Mouse (Mus musculus): ENCODE data around the gene 2210408I21Rik. TPM values are rescaled to one million over a fixed set of nuclear protein-coding genes. Genes with fewer than 3 reads are reported as not detected.
A peak's percentile ranks its signal among the peaks of the same experiment; 100 is the strongest.
"Not testable (repeated sequence)": the region's sequence is repeated elsewhere in the genome, so short reads cannot be mapped to it uniquely, and the experiment has no call there.

The 2210408I21Rik gene
- 10.0 and 11.4 TPM in 2 replicates for polyA plus RNA-seq (2014; fragmentation: Nextera tagmentation; extraction: Ambion mirVana)

DNA sequence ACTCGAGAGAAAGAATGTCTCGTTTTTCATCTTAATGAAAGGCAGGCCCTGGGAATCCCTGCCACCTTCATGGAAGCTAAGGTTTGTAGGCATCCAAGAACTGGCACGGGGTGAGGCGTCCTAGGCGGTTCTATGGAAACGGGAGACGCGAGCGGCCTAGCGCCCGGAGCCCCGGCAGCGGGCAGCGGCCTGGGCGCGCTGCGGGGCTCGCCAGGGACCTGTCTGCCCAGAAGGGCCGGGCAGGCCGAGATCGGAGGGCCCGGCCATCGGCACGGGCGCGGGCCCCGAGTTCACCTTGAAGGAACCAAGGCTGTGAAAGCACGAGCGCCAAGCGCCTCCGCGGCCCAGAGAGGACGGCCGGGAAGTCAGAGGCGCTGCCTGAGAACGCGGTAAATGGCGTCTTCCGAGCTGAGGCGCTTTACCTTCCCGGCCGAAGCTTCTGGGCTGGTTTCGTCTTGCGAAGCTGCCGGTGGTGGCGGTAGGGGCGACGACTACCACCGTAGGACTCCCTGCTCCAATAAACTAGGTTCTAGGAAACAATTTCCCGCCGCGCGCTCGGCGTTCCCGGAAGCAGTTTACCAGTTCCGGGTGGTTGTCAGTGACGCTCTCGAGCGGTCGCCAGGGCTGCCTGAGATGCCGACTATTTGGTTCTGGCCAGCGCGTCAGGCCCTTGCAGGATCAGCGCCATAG lies at the start of gene 2210408I21Rik, which contains the start of gene Slf1:
2210408I21Rik (plus strand) TSS at position 610 of the 690 bp plus-strand sequence.
Slf1 (minus strand) TSS at position 543 of the 690 bp plus-strand sequence.
- DNase-seq (ENCODE audit: low spot score) (peak; percentile 94), ATAC-seq (ENCODE audit: insufficient number of reproducible peaks, low FRiP score, low TSS enrichment, low read depth) (peak; percentile 96)
- Histone ChIP-seq H3K27me3 (ENCODE audit: control insufficient read depth, insufficient read depth, low read length) (no peaks in the 10 kb centered on the region), H3K4me2 (ENCODE audit: low read depth, severe bottlenecking) (peak within 1 kb of the TSS; percentile 57), H3K9me3 (ENCODE audit: control insufficient read depth, low read length) (no peaks in the 10 kb centered on the region), H3K4me1 (ENCODE audit: control insufficient read depth, insufficient read depth, low read length) (no peaks in the 10 kb centered on the region), H3K4me3 (ENCODE audit: low read depth, low read length) (peak within 1 kb of the TSS; percentile 93), H3K36me3 (ENCODE audit: control insufficient read depth, insufficient read depth, low read length) (no peaks in the 10 kb centered on the region), H3K9ac (ENCODE audit: low read length) (peak within 1 kb of the TSS; percentile 93), H3K27ac (replicated peaks; ENCODE audit: low read depth, low read length) (peak within 1 kb of the TSS; percentile 95)
- under 1% methylated on average over 65 of the region's 65 CpGs for WGBS

DNA sequence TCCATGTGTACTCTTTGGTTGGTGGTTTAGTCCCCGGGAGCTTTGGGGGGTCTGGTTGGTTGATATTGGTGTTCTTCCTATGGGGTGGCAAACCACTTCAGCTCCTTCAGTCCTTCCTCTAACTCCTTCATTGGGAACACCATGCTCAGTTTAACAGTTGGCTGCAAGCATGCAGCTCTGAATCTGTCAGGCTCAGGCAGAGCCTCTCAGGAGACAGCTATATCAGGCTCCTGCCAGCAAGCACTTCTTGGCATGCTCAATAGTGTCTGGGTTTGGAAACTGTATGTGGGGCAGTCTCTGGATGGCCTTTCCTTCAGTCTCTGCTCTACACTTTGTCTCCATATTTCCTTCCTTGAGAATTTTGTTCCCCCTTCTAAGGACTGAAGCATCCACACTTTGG lies 42.5 kb upstream of the 2210408I21Rik start:
- not testable (repeated sequence) for H3K9me3 ChIP-seq (ENCODE audit: control insufficient read depth, low read length); H3K4me2 ChIP-seq (ENCODE audit: low read depth, severe bottlenecking); H3K4me3 ChIP-seq (ENCODE audit: low read depth, low read length); ATAC-seq (ENCODE audit: insufficient number of reproducible peaks, low FRiP score, low TSS enrichment, low read depth); H3K36me3 ChIP-seq (ENCODE audit: control insufficient read depth, insufficient read depth, low read length); H3K27me3 ChIP-seq (ENCODE audit: control insufficient read depth, insufficient read depth, low read length); DNase-seq (ENCODE audit: low spot score); H3K27ac ChIP-seq (replicated peaks; ENCODE audit: low read depth, low read length); H3K9ac ChIP-seq (ENCODE audit: low read length); H3K4me1 ChIP-seq (ENCODE audit: control insufficient read depth, insufficient read depth, low read length)
- WGBS = 91% methylated on average over 1 of the region's 1 CpGs

DNA sequence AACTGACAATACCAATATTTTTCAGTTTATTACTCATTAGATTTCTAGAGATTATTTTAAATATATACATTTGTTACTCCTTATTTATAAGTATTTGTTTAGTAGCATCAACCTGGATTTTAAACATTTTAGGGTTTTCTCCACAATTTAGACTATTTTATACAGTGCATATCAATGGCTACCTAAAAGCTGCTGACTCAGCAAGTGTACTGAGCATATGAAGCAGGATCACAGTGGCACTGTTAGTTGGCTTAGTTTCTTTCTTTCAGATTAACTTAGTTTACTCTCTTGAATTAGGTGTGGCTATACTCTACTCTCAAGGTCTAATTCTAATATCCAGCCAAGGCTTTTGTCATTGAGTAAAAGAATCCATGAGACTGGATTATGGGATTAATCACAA lies 27.6 kb upstream of the 2210408I21Rik start:
- Histone ChIP-seq H3K27me3 (ENCODE audit: control insufficient read depth, insufficient read depth, low read length) (no peaks in the 10 kb centered on the region), H3K27ac (replicated peaks; ENCODE audit: low read depth, low read length) (no peak overlapping the region), H3K4me1 (ENCODE audit: control insufficient read depth, insufficient read depth, low read length) (no peaks in the 10 kb centered on the region), H3K9me3 (ENCODE audit: control insufficient read depth, low read length) (no peaks in the 10 kb centered on the region), H3K9ac (ENCODE audit: low read length) (no peak overlapping the region), H3K4me2 (ENCODE audit: low read depth, severe bottlenecking) (no peak overlapping the region), H3K36me3 (ENCODE audit: control insufficient read depth, insufficient read depth, low read length) (peaks cover 2% of the 10 kb centered on the region; the same call in 1 of the 2 replicates), H3K4me3 (ENCODE audit: low read depth, low read length) (no peak overlapping the region)
- ATAC-seq (ENCODE audit: insufficient number of reproducible peaks, low FRiP score, low TSS enrichment, low read depth) (no peak), DNase-seq (ENCODE audit: low spot score) (no peak)

DNA sequence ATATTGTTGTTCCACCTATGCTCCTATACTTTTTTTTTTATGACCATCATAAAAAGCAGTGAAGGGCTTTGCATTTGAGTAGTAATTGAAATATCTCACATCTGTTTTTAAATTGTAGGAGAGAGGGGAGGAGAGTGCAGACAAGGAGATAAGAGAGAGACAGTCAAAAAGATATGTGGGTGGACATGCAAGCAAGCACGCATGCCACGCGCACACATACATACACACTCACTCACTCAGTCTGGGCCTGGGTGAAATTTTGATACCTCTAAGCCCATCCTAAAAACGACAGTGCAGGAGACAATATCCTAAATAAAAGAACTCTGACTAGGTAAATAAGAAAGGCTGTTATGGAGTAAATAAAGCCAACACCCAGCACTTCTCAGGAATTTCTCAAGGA lies 16.6 kb upstream of the 2210408I21Rik start:
- no peak for DNase-seq (ENCODE audit: low spot score)
- H3K4me1 ChIP-seq (ENCODE audit: control insufficient read depth, insufficient read depth, low read length) = no peaks in the 10 kb centered on the region
- ATAC-seq (ENCODE audit: insufficient number of reproducible peaks, low FRiP score, low TSS enrichment, low read depth) = no peak
- no peaks in the 10 kb centered on the region for H3K36me3 ChIP-seq (ENCODE audit: control insufficient read depth, insufficient read depth, low read length)
- no peaks in the 10 kb centered on the region for H3K27me3 ChIP-seq (ENCODE audit: control insufficient read depth, insufficient read depth, low read length)
- H3K27ac ChIP-seq (replicated peaks; ENCODE audit: low read depth, low read length) = no peak overlapping the region
- H3K4me2 ChIP-seq (ENCODE audit: low read depth, severe bottlenecking) = no peak overlapping the region
- WGBS = 92% methylated on average over 4 of the region's 4 CpGs
- H3K9me3 ChIP-seq (ENCODE audit: control insufficient read depth, low read length) = no peaks in the 10 kb centered on the region
- H3K4me3 ChIP-seq (ENCODE audit: low read depth, low read length) = no peak overlapping the region
- H3K9ac ChIP-seq (ENCODE audit: low read length) = no peak overlapping the region

DNA sequence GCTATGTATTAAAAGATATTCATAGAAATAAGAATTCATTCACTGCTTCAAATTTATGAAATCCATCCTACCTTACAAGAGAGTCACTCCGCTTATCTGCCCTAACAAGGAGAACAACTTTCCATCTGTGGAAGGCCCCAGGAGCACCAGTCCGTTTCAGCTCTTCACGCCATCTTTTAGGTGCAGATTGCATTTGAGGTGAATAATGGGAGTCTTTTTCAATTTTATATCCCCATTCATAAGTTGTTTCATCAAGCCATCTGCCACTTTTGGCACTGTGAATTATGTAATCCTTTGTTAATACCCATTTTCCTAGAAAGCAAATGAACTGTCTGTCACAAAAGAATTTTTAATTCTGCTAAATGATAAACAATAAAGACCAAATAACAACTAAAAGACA lies 10.2 kb upstream of the 2210408I21Rik start:
- DNase-seq (ENCODE audit: low spot score) (no peak), ATAC-seq (ENCODE audit: insufficient number of reproducible peaks, low FRiP score, low TSS enrichment, low read depth) (no peak)
- no peaks in the 10 kb centered on the region for H3K4me1 ChIP-seq (ENCODE audit: control insufficient read depth, insufficient read depth, low read length)
- WGBS = 97% methylated on average over 3 of the region's 3 CpGs
- H3K4me3 ChIP-seq (ENCODE audit: low read depth, low read length) = no peak overlapping the region
- H3K9ac ChIP-seq (ENCODE audit: low read length) = no peak overlapping the region
- no peak overlapping the region for H3K4me2 ChIP-seq (ENCODE audit: low read depth, severe bottlenecking)
- no peaks in the 10 kb centered on the region for H3K36me3 ChIP-seq (ENCODE audit: control insufficient read depth, insufficient read depth, low read length)
- no peaks in the 10 kb centered on the region for H3K9me3 ChIP-seq (ENCODE audit: control insufficient read depth, low read length)
- H3K27me3 ChIP-seq (ENCODE audit: control insufficient read depth, insufficient read depth, low read length) = no peaks in the 10 kb centered on the region
- H3K27ac ChIP-seq (replicated peaks; ENCODE audit: low read depth, low read length) = no peak overlapping the region

DNA sequence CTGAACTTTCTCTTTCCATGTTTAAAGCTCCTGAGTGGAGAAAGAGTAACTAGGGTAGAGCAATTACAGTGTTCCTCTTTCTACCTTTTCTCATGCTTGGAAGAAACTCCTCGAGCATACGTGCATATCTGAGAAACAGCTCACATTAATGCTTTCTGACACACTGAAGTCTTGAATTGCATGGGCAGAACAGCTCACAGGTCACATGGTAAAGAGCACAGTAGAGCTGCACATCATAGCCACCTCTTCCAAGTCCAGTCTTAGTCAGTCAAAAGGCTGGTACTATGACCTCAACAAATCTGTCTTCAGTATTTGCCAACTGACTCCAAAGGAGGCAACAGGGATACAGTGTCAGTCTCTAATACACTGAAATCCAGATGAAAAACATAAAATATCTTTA lies 7.1 kb upstream of the 2210408I21Rik start:
- Histone ChIP-seq H3K9me3 (ENCODE audit: control insufficient read depth, low read length) (no peaks in the 10 kb centered on the region), H3K4me1 (ENCODE audit: control insufficient read depth, insufficient read depth, low read length) (no peaks in the 10 kb centered on the region), H3K36me3 (ENCODE audit: control insufficient read depth, insufficient read depth, low read length) (no peaks in the 10 kb centered on the region), H3K27me3 (ENCODE audit: control insufficient read depth, insufficient read depth, low read length) (no peaks in the 10 kb centered on the region), H3K27ac (replicated peaks; ENCODE audit: low read depth, low read length) (no peak overlapping the region), H3K4me3 (ENCODE audit: low read depth, low read length) (no peak overlapping the region), H3K4me2 (ENCODE audit: low read depth, severe bottlenecking) (no peak overlapping the region), H3K9ac (ENCODE audit: low read length) (no peak overlapping the region)
- no peak for DNase-seq (ENCODE audit: low spot score)
- ATAC-seq (ENCODE audit: insufficient number of reproducible peaks, low FRiP score, low TSS enrichment, low read depth) = no peak
- WGBS = 94% methylated on average over 2 of the region's 2 CpGs

DNA sequence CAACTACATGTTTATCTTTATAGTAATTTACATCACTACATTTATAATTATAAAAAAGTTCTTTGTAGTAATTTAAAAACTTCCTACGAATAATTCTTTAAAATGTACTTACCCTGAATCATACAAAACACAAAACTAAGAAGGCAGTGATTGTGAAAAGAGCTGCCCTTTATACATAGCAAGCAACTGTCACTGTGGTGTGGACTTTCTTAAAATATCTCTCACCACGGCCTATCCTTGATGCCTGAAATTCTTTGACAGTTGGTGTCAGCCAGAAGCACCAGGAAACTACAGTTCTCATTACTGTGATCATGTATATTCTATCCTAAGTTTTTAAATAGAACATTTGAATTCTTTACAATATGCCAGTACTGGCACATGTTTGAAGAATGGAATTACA lies 4.2 kb upstream of the 2210408I21Rik start:
- Histone ChIP-seq H3K36me3 (ENCODE audit: control insufficient read depth, insufficient read depth, low read length) (no peaks in the 10 kb centered on the region), H3K27me3 (ENCODE audit: control insufficient read depth, insufficient read depth, low read length) (no peaks in the 10 kb centered on the region), H3K4me2 (ENCODE audit: low read depth, severe bottlenecking) (no peak overlapping the region), H3K9me3 (ENCODE audit: control insufficient read depth, low read length) (no peaks in the 10 kb centered on the region), H3K4me3 (ENCODE audit: low read depth, low read length) (no peak overlapping the region), H3K27ac (replicated peaks; ENCODE audit: low read depth, low read length) (no peak overlapping the region), H3K4me1 (ENCODE audit: control insufficient read depth, insufficient read depth, low read length) (no peaks in the 10 kb centered on the region), H3K9ac (ENCODE audit: low read length) (no peak overlapping the region)
- ATAC-seq (ENCODE audit: insufficient number of reproducible peaks, low FRiP score, low TSS enrichment, low read depth) (no peak), DNase-seq (ENCODE audit: low spot score) (no peak)
- 88% methylated on average over 2 of the region's 2 CpGs for WGBS

DNA sequence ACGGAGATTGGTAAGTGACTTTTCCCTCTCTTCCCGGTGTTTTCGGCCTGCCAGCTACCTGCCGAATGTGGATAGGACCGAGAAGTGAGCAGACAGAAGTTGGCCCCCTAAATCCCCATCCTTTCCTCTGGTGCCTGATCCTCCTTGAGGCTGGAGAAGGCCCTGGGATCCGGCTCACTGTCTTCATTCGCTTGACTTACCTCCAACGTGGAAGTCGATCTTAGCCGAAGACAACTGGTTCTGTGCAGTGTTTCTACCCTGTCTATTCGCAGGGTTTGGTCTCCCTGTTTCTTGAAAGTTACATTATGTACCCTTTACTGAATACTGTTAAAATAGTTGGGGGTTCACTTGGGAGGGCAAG lies 261 bp downstream of the 2210408I21Rik start:
- H3K27ac ChIP-seq (replicated peaks; ENCODE audit: low read depth, low read length) = no peak overlapping the region; the same call in 1 of the 2 replicates
- H3K36me3 ChIP-seq (ENCODE audit: control insufficient read depth, insufficient read depth, low read length) = no peaks in the 10 kb centered on the region
- no peaks in the 10 kb centered on the region for H3K9me3 ChIP-seq (ENCODE audit: control insufficient read depth, low read length)
- peak overlapping the region; percentile 93 for H3K4me3 ChIP-seq (ENCODE audit: low read depth, low read length)
- WGBS = under 1% methylated on average over 11 of the region's 11 CpGs
- peak overlapping the region; percentile 93 for H3K9ac ChIP-seq (ENCODE audit: low read length)
- H3K4me1 ChIP-seq (ENCODE audit: control insufficient read depth, insufficient read depth, low read length) = no peaks in the 10 kb centered on the region
- ATAC-seq (ENCODE audit: insufficient number of reproducible peaks, low FRiP score, low TSS enrichment, low read depth) (peak; percentile 61), DNase-seq (ENCODE audit: low spot score) (no peak)
- H3K4me2 ChIP-seq (ENCODE audit: low read depth, severe bottlenecking) = peak overlapping the region; percentile 57
- no peaks in the 10 kb centered on the region for H3K27me3 ChIP-seq (ENCODE audit: control insufficient read depth, insufficient read depth, low read length)

DNA sequence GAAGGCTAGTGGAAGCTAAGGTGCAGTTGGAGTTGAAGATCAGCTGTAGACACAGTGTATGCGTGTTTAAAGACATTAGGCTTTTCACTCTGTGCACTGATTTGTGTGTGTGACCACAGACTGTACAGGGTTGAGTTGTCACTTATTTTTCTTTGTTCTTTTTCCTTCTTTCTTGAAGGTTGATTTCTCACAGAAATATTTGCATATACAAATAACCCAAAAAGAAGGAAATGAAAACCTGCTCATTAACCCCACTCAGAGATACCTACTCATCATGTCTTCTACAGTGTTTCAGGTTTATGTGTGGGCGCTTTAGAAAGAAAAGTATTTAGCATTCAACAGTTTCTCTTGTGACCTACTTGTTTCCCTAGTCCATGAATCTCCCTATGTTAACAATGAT lies 5.5 kb downstream of the 2210408I21Rik start:
- no peaks in the 10 kb centered on the region for H3K36me3 ChIP-seq (ENCODE audit: control insufficient read depth, insufficient read depth, low read length)
- no peak overlapping the region for H3K27ac ChIP-seq (replicated peaks; ENCODE audit: low read depth, low read length)
- WGBS = 89% methylated on average over 2 of the region's 2 CpGs
- H3K9me3 ChIP-seq (ENCODE audit: control insufficient read depth, low read length) = no peaks in the 10 kb centered on the region
- H3K4me1 ChIP-seq (ENCODE audit: control insufficient read depth, insufficient read depth, low read length) = no peaks in the 10 kb centered on the region
- no peak overlapping the region for H3K4me3 ChIP-seq (ENCODE audit: low read depth, low read length)
- DNase-seq (ENCODE audit: low spot score) (no peak), ATAC-seq (ENCODE audit: insufficient number of reproducible peaks, low FRiP score, low TSS enrichment, low read depth) (no peak)
- H3K9ac ChIP-seq (ENCODE audit: low read length) = no peak overlapping the region
- H3K4me2 ChIP-seq (ENCODE audit: low read depth, severe bottlenecking) = no peak overlapping the region
- no peaks in the 10 kb centered on the region for H3K27me3 ChIP-seq (ENCODE audit: control insufficient read depth, insufficient read depth, low read length)

Data from limb, embryonic 11.5 days (tissue).